Mouse (Mus musculus): ENCODE results near the gene Npas2.

DNA sequence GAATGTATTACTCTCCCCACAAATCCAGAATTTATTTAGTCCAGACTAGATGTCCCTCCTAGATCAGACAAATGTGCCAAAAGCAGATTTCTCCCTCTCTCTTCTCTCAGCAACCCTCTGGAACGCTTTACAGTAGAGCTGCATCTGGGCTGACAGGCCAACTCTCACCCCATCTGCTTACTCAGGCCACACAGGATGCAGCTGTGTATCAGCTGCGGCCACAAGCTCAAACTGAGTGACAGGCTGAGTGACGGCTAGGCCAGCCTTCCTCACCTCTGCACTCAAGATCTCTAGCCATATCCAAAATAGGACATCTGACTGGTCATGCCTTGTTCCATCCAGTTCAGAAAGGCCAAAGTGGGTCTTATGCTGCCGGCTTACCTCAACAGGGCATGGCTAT lies 202.8 kb downstream of the Npas2 start:
- TF ChIP-seq POLR2A (IDR thresholded peaks at IDR 0.05; ENCODE audit: low read depth, low read length) (no peak), CTCF (conservative IDR thresholded peaks at IDR 0.05; ENCODE audit: insufficient read depth, insufficient read length, low read depth, low read length) (no peak)

Measured in kidney, adult 2 months (tissue).